Mouse (Mus musculus) testis, adult 2 months (tissue): ENCODE measurements around the gene Tns1. TPM values are rescaled to one million over a fixed set of nuclear protein-coding genes. Genes with fewer than 3 reads are reported as not detected.

Experiments used
- H3K27ac ChIP-seq: fragments of 200-500 bp; 2 replicates; pipeline ENCODE4 v1.5.1; 2012; ENCODE audit warnings: low read depth, low read length; ENCODE audit not compliant: control insufficient read depth, insufficient read depth
- H3K27me3 ChIP-seq: fragments of 200-500 bp; 2 replicates; pipeline ENCODE4 v1.6.1; 2012; ENCODE audit warnings: mild to moderate bottlenecking, low read length, moderate library complexity; ENCODE audit not compliant: control insufficient read depth, insufficient read depth
- H3K36me3 ChIP-seq: fragments of 200-500 bp; 2 replicates; pipeline ENCODE4 v1.6.1; 2012; ENCODE audit warnings: mild to moderate bottlenecking, low read length; ENCODE audit not compliant: control insufficient read depth, insufficient read depth
- H3K4me1 ChIP-seq: fragments of 200-500 bp; 2 replicates; pipeline ENCODE4 v1.6.1; 2012; ENCODE audit warnings: low read length; ENCODE audit not compliant: control insufficient read depth, insufficient read depth
- H3K4me3 ChIP-seq: fragments of 200-500 bp; 2 replicates; pipeline ENCODE4 v1.5.1; 2012; ENCODE audit warnings: low read depth, mild to moderate bottlenecking, low read length, moderate library complexity, mixed read lengths; ENCODE audit not compliant: control insufficient read depth
- CTCF ChIP-seq: fragments of 200-500 bp; IDR thresholded peaks from 2 replicates; pipeline ENCODE4 v1.5.1; 2012; ENCODE audit warnings: low read depth, mild to moderate bottlenecking, inconsistent platforms, low read length, moderate library complexity; ENCODE audit not compliant: control insufficient read depth, insufficient read depth, insufficient replicate concordance
- POLR2A ChIP-seq: fragments of 200-500 bp; IDR thresholded peaks from 2 replicates; pipeline ENCODE4 v1.6.1; 2012; ENCODE audit warnings: low read depth, mild to moderate bottlenecking, inconsistent platforms, low read length, moderate library complexity; ENCODE audit not compliant: control insufficient read depth
- polyA plus RNA-seq: library from polyadenylated mRNA; depleted of rRNA; stranded (reverse); fragments of >200 nt; gene quantifications from 2 replicates; pipeline ENCODE4 v1.2.3, GENCODE M21; 2012

The Tns1 gene
- polyA plus RNA-seq, 1 experiment: 422 TPM

DNA sequence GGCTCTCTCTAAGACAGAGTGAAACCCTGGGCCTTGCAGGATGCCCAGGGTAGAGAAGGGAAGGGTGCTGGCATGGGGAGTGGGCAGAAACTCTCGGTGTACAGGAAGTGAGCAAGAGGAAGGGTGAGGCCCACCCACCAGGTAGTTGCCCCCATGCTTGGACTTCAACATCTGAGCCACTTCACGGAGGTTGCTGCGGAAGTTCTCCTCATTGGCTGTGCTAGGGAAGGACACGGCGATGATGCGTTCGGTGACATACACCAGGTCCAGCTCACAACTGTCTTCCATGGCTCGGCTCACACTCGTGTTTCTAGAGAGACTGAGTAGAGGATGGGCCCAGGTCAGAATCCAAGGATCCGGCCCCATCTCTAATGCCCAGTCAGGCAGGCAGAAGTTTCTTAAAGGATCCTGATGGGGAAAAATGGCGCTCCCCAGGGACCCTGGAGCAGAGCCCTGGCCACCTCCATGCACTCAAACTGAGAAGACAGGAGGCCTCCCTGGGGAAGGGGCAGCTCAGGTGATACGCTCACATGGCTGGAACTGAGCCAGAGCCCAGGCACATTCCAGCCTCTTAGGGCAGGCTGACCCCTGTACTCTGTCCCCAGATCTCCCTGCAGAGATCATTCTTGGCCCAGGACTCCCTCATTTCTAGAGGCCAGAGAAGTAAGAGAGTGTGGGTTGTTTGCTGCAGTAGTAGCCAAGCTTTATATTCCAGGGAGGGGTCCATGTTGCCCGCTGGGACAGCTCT lies 129.0 kb downstream of the Tns1 start:
- TF ChIP-seq POLR2A (no peak), CTCF (no peak)
- no peak overlapping the region for H3K4me3 ChIP-seq
- no peak overlapping the region for H3K27ac ChIP-seq
- H3K27me3 ChIP-seq: no peaks in the 10 kb centered on the region
- peaks cover 16% of the 10 kb centered on the region for H3K4me1 ChIP-seq
- no peaks in the 10 kb centered on the region for H3K36me3 ChIP-seq

- Histone ChIP-seq H3K27me3 (no peaks in the 10 kb centered on the region), H3K27ac (no peak overlapping the region), H3K4me1 (peaks cover 16% of the 10 kb centered on the region), H3K36me3 (no peaks in the 10 kb centered on the region), H3K4me3 (no peak overlapping the region)
- TF ChIP-seq CTCF (no peak), POLR2A (no peak)
These were observed 130.3 kb downstream of the Tns1 start for GRCm38 (mm10) chr1:73993901-73994426.

- Histone ChIP-seq H3K27me3 (no peaks in the 10 kb centered on the region), H3K4me3 (no peak overlapping the region), H3K27ac (no peak overlapping the region), H3K4me1 (peaks cover 16% of the 10 kb centered on the region), H3K36me3 (no peaks in the 10 kb centered on the region)
- TF ChIP-seq CTCF: no peak
- no peak for TF ChIP-seq POLR2A
These were observed 131.0 kb downstream of the Tns1 start for GRCm38 (mm10) chr1:73993279-73993678.

- peaks cover 14% of the 10 kb centered on the region for H3K4me1 ChIP-seq
- TF ChIP-seq POLR2A (no peak), CTCF (no peak)
- H3K4me3 ChIP-seq: no peak overlapping the region
- no peak overlapping the region for H3K27ac ChIP-seq
- H3K36me3 ChIP-seq: no peaks in the 10 kb centered on the region
- no peaks in the 10 kb centered on the region for H3K27me3 ChIP-seq
These were observed 131.9 kb downstream of the Tns1 start for GRCm38 (mm10) chr1:73992201-73992938.

DNA sequence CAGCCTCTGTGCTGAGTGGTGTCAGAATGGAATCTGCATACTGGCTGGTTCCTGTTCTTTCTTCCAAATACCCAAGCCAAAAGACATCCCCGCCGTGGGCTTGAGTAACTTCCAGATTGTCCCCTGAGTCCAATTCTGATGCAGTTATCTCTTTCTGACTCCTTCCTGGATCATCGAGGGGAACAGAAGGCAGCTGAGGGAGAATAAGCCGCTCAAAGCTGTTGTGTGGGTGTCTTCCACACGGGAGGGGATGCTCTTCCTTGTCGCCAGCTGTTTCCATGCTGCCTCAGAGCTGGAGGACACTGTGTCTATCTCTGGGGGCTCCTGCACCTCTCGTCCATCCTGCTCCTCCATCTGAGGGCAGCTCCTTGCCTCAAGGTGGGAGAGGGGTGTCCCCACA lies 133.0 kb downstream of the Tns1 start:
- Histone ChIP-seq H3K36me3 (no peaks in the 10 kb centered on the region), H3K27ac (no peak overlapping the region), H3K27me3 (no peaks in the 10 kb centered on the region), H3K4me1 (peaks cover 8% of the 10 kb centered on the region), H3K4me3 (no peak overlapping the region)
- TF ChIP-seq CTCF: no peak
- no peak for TF ChIP-seq POLR2A

DNA sequence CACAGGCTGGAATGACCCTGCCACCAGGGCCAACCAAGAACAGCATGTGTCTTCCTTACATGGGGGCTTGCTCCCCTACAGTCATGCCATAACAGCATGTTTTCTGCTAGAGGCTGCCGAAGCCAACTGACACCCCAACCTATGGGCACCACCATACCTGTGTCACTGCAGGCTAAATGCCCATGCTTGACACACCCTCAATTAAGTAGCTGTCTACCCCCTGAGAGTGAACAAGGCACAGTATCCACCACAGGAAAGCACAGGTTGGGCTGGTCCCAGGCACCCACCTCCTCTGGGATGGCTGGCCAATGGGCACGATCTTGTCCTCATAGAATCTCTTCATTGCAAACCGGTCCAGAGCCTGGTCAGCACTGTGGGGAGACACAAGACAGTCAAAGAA lies 134.2 kb downstream of the Tns1 start:
- Histone ChIP-seq H3K27me3 (no peaks in the 10 kb centered on the region), H3K4me1 (peaks cover 3% of the 10 kb centered on the region; the same call in 1 of the 2 replicates), H3K4me3 (no peak overlapping the region), H3K36me3 (no peaks in the 10 kb centered on the region), H3K27ac (no peak overlapping the region)
- no peak for TF ChIP-seq POLR2A
- TF ChIP-seq CTCF: no peak

DNA sequence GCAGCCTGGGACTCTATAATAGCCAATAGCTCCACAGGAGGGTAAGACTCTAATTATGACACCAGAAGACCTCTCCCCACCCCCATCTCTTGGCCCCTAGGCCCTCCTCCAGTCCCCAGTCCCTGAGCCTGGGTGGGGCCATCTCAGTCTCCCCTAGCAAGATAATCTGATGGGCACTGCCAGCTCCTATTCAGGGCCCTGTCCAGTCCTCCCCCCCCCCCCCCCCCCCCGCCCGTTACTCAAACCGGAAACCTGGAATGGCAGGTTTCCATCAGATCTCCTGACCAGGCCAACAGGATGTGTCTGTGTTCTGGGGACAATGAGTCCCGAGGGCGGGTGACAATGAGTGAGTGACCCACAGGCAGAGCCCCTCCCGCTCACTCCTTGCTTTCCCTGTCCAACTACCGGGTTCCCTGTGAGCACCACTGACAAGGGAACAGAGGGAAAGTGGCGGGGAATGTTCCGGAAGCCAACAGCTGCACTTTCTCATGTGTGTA lies 136.5 kb downstream of the Tns1 start:
- Histone ChIP-seq H3K27me3 (no peaks in the 10 kb centered on the region), H3K27ac (no peak overlapping the region), H3K4me1 (no peaks in the 10 kb centered on the region), H3K36me3 (no peaks in the 10 kb centered on the region), H3K4me3 (no peak overlapping the region)
- no peak for TF ChIP-seq POLR2A
- no peak for TF ChIP-seq CTCF
